Mouse (Mus musculus): ENCODE measurements around the gene Prc1.

Prc1 gene

GRCm38 (mm10) chr7:80336932-80337331 is 42.7 kb downstream of the Prc1 start:
- no peak for DNase-seq (ENCODE audit: low spot score)

GRCm38 (mm10) chr7:80339371-80339770 is 45.1 kb downstream of the Prc1 start:
- no peak for DNase-seq (ENCODE audit: low spot score)

GRCm38 (mm10) chr7:80339793-80340628 is 45.8 kb downstream of the Prc1 start:
- DNase-seq (ENCODE audit: low spot score) = peak; percentile 99

GRCm38 (mm10) chr7:80340793-80341192 is 46.5 kb downstream of the Prc1 start, which contains the start of gene Unc45a:
Unc45a (minus strand) TSS chr7:80341005.
- DNase-seq (ENCODE audit: low spot score) = peak; percentile 73

GRCm38 (mm10) chr7:80341793-80342192 is 47.5 kb downstream of the Prc1 start:
- no peak for DNase-seq (ENCODE audit: low spot score)

- DNase-seq (ENCODE audit: low spot score) = peak; percentile 93
These were observed 48.6 kb downstream of the Prc1 start, which contains the start of gene Hddc3 for GRCm38 (mm10) chr7:80342858-80343257. Hddc3 (plus strand) TSS chr7:80343104.

- DNase-seq (ENCODE audit: low spot score) = no peak
These were observed 49.2 kb downstream of the Prc1 start for GRCm38 (mm10) chr7:80343270-80344018.

GRCm38 (mm10) chr7:80346173-80346572 is 51.9 kb downstream of the Prc1 start:
- no peak for DNase-seq (ENCODE audit: low spot score)

- no peak for DNase-seq (ENCODE audit: low spot score)
These were observed 52.6 kb downstream of the Prc1 start for GRCm38 (mm10) chr7:80346830-80347229.

GRCm38 (mm10) chr7:80347670-80348586 is 53.7 kb downstream of the Prc1 start:
- no peak for DNase-seq (ENCODE audit: low spot score)

GRCm38 (mm10) chr7:80350808-80351207 is 56.6 kb downstream of the Prc1 start:
- no peak for DNase-seq (ENCODE audit: low spot score)

GRCm38 (mm10) chr7:80352920-80353319 is 58.7 kb downstream of the Prc1 start:
- no peak for DNase-seq (ENCODE audit: low spot score)

GRCm38 (mm10) chr7:80356351-80356750 is 62.1 kb downstream of the Prc1 start:
- no peak for DNase-seq (ENCODE audit: low spot score)

- DNase-seq (ENCODE audit: low spot score) = no peak
These were observed 62.9 kb downstream of the Prc1 start for GRCm38 (mm10) chr7:80357156-80357555.

- DNase-seq (ENCODE audit: low spot score) = no peak
These were observed 63.8 kb downstream of the Prc1 start for GRCm38 (mm10) chr7:80358039-80358438.

- no peak for DNase-seq (ENCODE audit: low spot score)
These were observed 66.2 kb downstream of the Prc1 start for GRCm38 (mm10) chr7:80360435-80360834.

GRCm38 (mm10) chr7:80365759-80366158 is 71.5 kb downstream of the Prc1 start:
- DNase-seq (ENCODE audit: low spot score) = no peak
